Mouse (Mus musculus): Measurements from ENCODE around the gene Pick1. TPM values are rescaled to one million over a fixed set of nuclear protein-coding genes. Genes with fewer than 3 reads are reported as not detected.
A peak's percentile ranks its signal among the peaks of the same experiment; 100 is the strongest.

Pick1 gene
- polyA plus RNA-seq, 1 experiment: 102 TPM

DNA sequence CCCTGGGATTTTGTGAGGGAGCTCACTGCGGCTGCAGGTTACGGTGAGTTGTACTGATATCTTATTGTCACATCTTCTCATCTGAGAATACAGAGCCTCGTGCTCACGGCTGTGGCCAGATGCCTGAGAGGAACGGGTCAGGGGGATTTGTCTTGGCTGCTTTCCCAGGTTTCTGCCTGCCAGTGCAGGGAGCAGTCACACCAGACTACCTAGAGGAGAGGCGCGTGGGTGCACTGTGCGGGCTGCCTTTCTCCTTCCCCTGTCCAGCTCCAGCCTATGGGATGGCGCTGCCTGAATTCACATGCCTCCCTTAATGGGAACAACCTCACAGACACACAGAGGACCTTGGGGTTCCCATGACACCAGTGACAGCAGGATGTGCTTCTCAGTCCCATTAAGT, 6.3 kb downstream of the Pick1 start:
- no peak for TF ChIP-seq POLR2A (IDR thresholded peaks at IDR 0.05; ENCODE audit: borderline replicate concordance, extremely low read depth, insufficient read depth, insufficient read length, poor library complexity, severe bottlenecking)
- TF ChIP-seq CTCF (IDR thresholded peaks at IDR 0.05; ENCODE audit: borderline replicate concordance, extremely low read depth, insufficient read depth, insufficient read length): no peak
- peak; percentile 13 for DNase-seq (ENCODE audit: low read depth)

GRCm38 (mm10) chr15:79238036-79238435, 9.1 kb downstream of the Pick1 start:
- TF ChIP-seq POLR2A (IDR thresholded peaks at IDR 0.05; ENCODE audit: borderline replicate concordance, extremely low read depth, insufficient read depth, insufficient read length, poor library complexity, severe bottlenecking) (no peak), CTCF (IDR thresholded peaks at IDR 0.05; ENCODE audit: borderline replicate concordance, extremely low read depth, insufficient read depth, insufficient read length) (no peak)
- DNase-seq (ENCODE audit: low read depth): no peak

DNA sequence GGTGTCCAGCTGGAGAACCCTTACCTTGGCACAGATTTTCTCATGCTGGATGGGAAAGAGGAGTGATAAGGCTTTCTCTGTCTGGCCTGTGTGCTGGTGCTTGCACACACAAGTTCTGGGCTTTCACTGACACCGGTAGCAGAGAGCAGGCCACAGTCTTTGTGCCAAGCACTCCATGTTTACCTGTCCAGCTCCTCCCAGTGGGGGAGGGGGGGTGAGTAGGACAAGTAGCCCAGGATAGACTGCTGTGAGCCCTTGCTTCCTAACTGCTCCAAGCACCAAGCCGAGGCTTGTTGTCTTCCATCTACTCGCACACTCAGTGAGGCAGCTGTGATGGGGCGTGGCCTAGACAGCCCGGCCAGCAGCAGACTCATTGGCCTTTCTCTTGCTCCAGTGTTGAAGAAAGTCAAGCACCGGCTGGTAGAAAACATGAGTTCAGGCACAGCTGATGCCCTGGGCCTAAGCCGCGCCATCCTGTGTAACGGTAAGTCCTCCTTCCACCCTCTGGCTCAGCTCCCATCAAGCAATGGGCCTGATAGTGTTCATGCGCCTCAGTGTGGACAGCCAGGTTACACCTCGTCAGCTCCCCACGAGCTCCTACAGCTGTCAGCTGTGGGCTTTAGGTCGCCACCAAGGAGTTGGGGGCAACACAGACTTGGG, 13.7 kb downstream of the Pick1 start:
- TF ChIP-seq POLR2A (IDR thresholded peaks at IDR 0.05; ENCODE audit: borderline replicate concordance, extremely low read depth, insufficient read depth, insufficient read length, poor library complexity, severe bottlenecking): no peak
- no peak for TF ChIP-seq CTCF (IDR thresholded peaks at IDR 0.05; ENCODE audit: borderline replicate concordance, extremely low read depth, insufficient read depth, insufficient read length)
- no peak for DNase-seq (ENCODE audit: low read depth)

- TF ChIP-seq CTCF (IDR thresholded peaks at IDR 0.05; ENCODE audit: borderline replicate concordance, extremely low read depth, insufficient read depth, insufficient read length) (peak; percentile 100), POLR2A (IDR thresholded peaks at IDR 0.05; ENCODE audit: borderline replicate concordance, extremely low read depth, insufficient read depth, insufficient read length, poor library complexity, severe bottlenecking) (no peak)
- peak; percentile 97 for DNase-seq (ENCODE audit: low read depth)
Observed at GRCm38 (mm10) chr15:79243234-79244042, 14.5 kb downstream of the Pick1 start.

- DNase-seq (ENCODE audit: low read depth): no peak
Observed at GRCm38 (mm10) chr15:79244071-79244893, 15.3 kb downstream of the Pick1 start.

GRCm38 (mm10) chr15:79245321-79245720, 16.3 kb downstream of the Pick1 start:
- no peak for DNase-seq (ENCODE audit: low read depth)
- no peak for TF ChIP-seq POLR2A (IDR thresholded peaks at IDR 0.05; ENCODE audit: borderline replicate concordance, extremely low read depth, insufficient read depth, insufficient read length, poor library complexity, severe bottlenecking)

More at GRCm38 (mm10) chr15:79244071-79244893, 15.3 kb downstream of the Pick1 start:
- TF ChIP-seq CTCF (IDR thresholded peaks at IDR 0.05; ENCODE audit: borderline replicate concordance, extremely low read depth, insufficient read depth, insufficient read length) (no peak), POLR2A (IDR thresholded peaks at IDR 0.05; ENCODE audit: borderline replicate concordance, extremely low read depth, insufficient read depth, insufficient read length, poor library complexity, severe bottlenecking) (no peak)

DNA sequence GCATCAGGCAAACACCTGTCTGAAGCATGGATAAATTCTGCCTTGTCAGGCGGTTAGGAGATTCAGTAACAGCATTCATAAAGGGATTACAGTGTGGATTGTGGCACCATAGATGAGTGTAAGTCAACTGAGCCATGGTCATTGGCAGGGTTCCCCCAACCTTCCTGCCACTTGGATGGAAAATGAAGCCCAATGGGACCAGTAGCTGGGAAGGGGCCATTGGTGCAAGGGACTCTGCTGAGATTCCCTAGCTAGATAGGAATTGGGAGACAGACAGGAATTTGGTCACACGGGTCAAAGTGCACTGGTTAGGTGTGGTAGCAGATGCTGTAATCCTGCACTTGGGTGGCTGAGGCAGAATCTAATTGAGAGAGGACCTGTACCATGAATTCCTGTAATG, 21.3 kb downstream of the Pick1 start:
- DNase-seq (ENCODE audit: low read depth): no peak

DNA sequence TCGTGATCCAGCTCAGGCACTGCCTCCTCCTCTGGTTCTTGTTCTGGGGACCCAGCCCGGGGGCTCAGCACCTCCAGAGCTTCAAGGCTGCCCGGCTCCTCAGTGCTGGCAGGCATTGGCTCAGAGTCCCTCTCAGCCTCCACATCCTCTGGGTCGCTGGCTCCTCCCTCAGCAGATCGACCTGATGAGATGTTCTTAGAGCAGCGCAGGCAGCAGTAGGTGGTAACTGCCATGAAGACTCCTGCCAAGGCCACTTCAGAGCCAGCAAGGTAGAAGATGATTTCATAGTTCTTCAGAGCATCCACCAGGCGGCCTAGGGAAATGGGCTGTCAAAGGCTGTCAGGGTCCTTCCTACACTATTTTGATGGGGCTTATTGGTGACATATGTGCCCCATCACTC, 22.2 kb downstream of the Pick1 start:
- no peak for DNase-seq (ENCODE audit: low read depth)

More for the DNA sequence above, 21.3 kb downstream of the Pick1 start:
- TF ChIP-seq POLR2A (IDR thresholded peaks at IDR 0.05; ENCODE audit: borderline replicate concordance, extremely low read depth, insufficient read depth, insufficient read length, poor library complexity, severe bottlenecking) (no peak), CTCF (IDR thresholded peaks at IDR 0.05; ENCODE audit: borderline replicate concordance, extremely low read depth, insufficient read depth, insufficient read length) (no peak)

DNA sequence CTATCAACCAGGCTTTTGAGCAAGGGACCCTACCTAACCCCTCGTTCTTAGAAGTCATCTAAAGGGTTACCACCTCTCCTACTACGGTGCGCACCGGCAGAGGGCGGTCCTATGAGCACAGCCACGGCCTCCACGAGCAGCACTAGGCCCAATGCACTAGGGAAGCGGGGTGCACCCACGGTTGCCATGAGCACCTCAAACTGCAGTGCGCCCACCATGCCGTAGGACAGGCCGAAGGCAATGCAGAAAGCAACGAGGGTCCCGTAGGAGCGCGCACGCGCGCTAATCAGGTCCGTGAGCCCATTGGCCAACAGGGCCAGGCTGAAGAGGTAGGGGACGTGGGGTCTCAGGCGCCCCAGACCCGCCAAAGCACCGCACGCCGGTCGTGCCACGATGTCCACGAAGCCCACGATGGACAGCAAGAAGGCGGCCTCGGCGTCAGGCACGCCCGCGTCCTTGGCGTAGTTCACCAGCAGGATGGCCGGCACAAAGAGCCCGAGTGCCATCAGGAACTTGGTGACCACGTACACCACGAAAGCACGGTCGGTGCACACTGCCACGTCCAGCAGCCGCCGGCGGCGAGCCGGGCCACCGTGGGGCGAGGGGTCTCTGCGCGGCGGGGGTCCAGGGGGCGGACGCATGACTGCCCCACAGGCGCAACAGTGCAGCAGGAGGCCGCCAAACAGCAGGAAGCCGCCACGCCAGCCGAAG, 23.0 kb downstream of the Pick1 start:
- DNase-seq (ENCODE audit: low read depth): peak; percentile 43
- TF ChIP-seq POLR2A (IDR thresholded peaks at IDR 0.05; ENCODE audit: borderline replicate concordance, extremely low read depth, insufficient read depth, insufficient read length, poor library complexity, severe bottlenecking) (no peak), CTCF (IDR thresholded peaks at IDR 0.05; ENCODE audit: borderline replicate concordance, extremely low read depth, insufficient read depth, insufficient read length) (peak; percentile 27; the same call in 1 of the 2 replicates)

More for the DNA sequence above, 22.2 kb downstream of the Pick1 start:
- TF ChIP-seq POLR2A (IDR thresholded peaks at IDR 0.05; ENCODE audit: borderline replicate concordance, extremely low read depth, insufficient read depth, insufficient read length, poor library complexity, severe bottlenecking) (no peak), CTCF (IDR thresholded peaks at IDR 0.05; ENCODE audit: borderline replicate concordance, extremely low read depth, insufficient read depth, insufficient read length) (no peak)

GRCm38 (mm10) chr15:79252580-79252979, 23.6 kb downstream of the Pick1 start:
- TF ChIP-seq CTCF (IDR thresholded peaks at IDR 0.05; ENCODE audit: borderline replicate concordance, extremely low read depth, insufficient read depth, insufficient read length) (no peak), POLR2A (IDR thresholded peaks at IDR 0.05; ENCODE audit: borderline replicate concordance, extremely low read depth, insufficient read depth, insufficient read length, poor library complexity, severe bottlenecking) (no peak)
- DNase-seq (ENCODE audit: low read depth): no peak

Data from brain, embryonic 14.5 days (tissue).